Mouse (Mus musculus) heart, embryonic 12.5 days (tissue): ENCODE data around the gene Ssbp3. TPM values are rescaled to one million over a fixed set of nuclear protein-coding genes. Genes with fewer than 3 reads are reported as not detected.

Experiments used
- ATAC-seq: fragments of 200-750 bp; cut with Nextera tagmentation; 2 replicates; pipeline ENCODE4 v1.8.0; 2017; ENCODE audit warnings: moderate TSS enrichment, moderate library complexity; ENCODE audit not compliant: insufficient number of reproducible peaks, low FRiP score
- H3K27ac ChIP-seq: fragments of 300-500 bp; sonication (generic); 2 replicates; pipeline ENCODE4 v1.5.1; 2016; ENCODE audit warnings: mild to moderate bottlenecking, moderate library complexity; ENCODE audit not compliant: poor library complexity, severe bottlenecking
- H3K27me3 ChIP-seq: fragments of 300-500 bp; sonication (generic); replicated peaks from 2 replicates; pipeline ENCODE4 v1.6.1; 2016; ENCODE audit warnings: mild to moderate bottlenecking, moderate library complexity
- H3K36me3 ChIP-seq: fragments of 300-500 bp; sonication (generic); 2 replicates; pipeline ENCODE4 v1.6.1; 2016; ENCODE audit warnings: mild to moderate bottlenecking, moderate library complexity
- H3K4me1 ChIP-seq: fragments of 300-500 bp; sonication (generic); replicated peaks from 2 replicates; pipeline ENCODE4 v1.6.1; 2016; ENCODE audit warnings: mild to moderate bottlenecking
- H3K4me2 ChIP-seq: fragments of 300-500 bp; sonication (generic); 2 replicates; pipeline ENCODE4 v1.6.1; 2016; ENCODE audit warnings: mild to moderate bottlenecking, moderate library complexity
- H3K4me3 ChIP-seq: fragments of 300-500 bp; sonication (generic); 2 replicates; pipeline ENCODE4 v1.5.1; 2016; ENCODE audit warnings: mild to moderate bottlenecking
- H3K9ac ChIP-seq: fragments of 300-500 bp; sonication (generic); 2 replicates; pipeline ENCODE4 v1.6.1; 2016; ENCODE audit warnings: mild to moderate bottlenecking, moderate library complexity
- H3K9me3 ChIP-seq: fragments of 300-500 bp; sonication (generic); replicated peaks from 2 replicates; pipeline ENCODE4 v1.6.1; 2016; ENCODE audit warnings: mild to moderate bottlenecking, moderate library complexity
- WGBS: fragments of 180-500 bp; shearing (Covaris S2); methylation state at CpG from one replicate; pipeline ENCODE4 v1.1.7; 2016; 5-methylcytosine and 5-hydroxymethylcytosine counted together
- polyA plus RNA-seq: library from polyadenylated mRNA; unstranded; fragments of >200 nt; fragmentation: Nextera tagmentation; extraction: Ambion mirVana; gene quantifications from 2 replicates; pipeline ENCODE4 v1.2.1, GENCODE M21; 2016

The Ssbp3 gene
- polyA plus RNA-seq, 1 experiment from 2014 or later = 101 TPM

- no peak for ATAC-seq
- H3K9ac ChIP-seq = no peak overlapping the region
- H3K36me3 ChIP-seq = peaks cover 79% of the 10 kb centered on the region
- no peaks in the 10 kb centered on the region for H3K9me3 ChIP-seq
- 87% methylated on average over 4 of the region's 4 CpGs for WGBS
- no peak overlapping the region for H3K4me2 ChIP-seq
- H3K27me3 ChIP-seq = no peaks in the 10 kb centered on the region
- H3K4me1 ChIP-seq = peaks cover 13% of the 10 kb centered on the region
- no peak overlapping the region for H3K27ac ChIP-seq
- no peak overlapping the region for H3K4me3 ChIP-seq
These were observed 125.2 kb downstream of the Ssbp3 start for GRCm38 (mm10) chr4:107035689-107036088.

DNA sequence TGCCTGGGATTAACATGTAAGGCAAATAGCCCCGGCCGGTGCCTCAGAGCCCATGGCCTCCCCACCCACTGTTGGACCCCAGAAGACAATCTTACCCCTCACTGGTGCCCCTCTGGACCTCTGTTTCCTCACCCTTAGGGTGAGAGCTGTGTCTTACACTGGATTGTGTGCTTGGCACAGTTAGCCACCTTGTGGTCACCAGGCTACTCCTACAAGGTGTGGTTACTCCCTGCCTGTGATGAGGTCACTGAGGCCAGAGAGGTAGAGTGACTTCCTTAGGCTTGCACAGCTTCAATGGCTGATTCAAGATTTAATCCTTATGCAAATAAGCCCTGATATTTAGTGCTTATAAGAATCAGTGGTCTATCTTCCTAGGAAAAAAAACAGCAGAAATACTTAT lies 126.5 kb downstream of the Ssbp3 start:
- ATAC-seq = no peak
- Histone ChIP-seq H3K9me3 (no peaks in the 10 kb centered on the region), H3K27ac (no peak overlapping the region), H3K9ac (no peak overlapping the region), H3K36me3 (peaks cover 84% of the 10 kb centered on the region), H3K4me1 (peaks cover 13% of the 10 kb centered on the region), H3K4me2 (no peak overlapping the region), H3K4me3 (no peak overlapping the region), H3K27me3 (no peaks in the 10 kb centered on the region)
- WGBS = 94% methylated on average over 2 of the region's 2 CpGs

DNA sequence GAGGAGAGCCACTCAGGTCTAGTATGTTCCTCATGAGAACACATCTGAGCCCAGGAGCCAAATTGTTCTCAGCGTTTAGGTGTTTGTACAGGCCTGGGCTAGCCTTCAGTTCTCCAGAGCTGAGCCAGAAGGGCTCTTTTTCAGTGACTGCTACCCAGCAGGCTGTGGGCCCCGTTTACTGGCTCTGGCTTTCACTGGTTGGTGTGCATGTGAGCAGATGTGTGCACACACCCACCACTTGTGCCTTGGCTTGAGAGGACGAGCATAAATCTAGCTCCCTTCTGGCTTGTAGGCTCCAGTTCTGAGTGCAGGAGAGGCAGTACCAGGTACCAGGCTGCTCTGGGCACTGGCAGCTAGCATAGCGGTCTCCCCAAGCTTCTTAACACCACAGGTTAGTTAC lies 127.8 kb downstream of the Ssbp3 start:
- Histone ChIP-seq H3K4me2 (no peak overlapping the region), H3K9ac (no peak overlapping the region), H3K4me1 (peaks cover 13% of the 10 kb centered on the region), H3K36me3 (peaks cover 81% of the 10 kb centered on the region), H3K27me3 (no peaks in the 10 kb centered on the region), H3K4me3 (no peak overlapping the region), H3K27ac (no peak overlapping the region), H3K9me3 (no peaks in the 10 kb centered on the region)
- 86% methylated on average over 4 of the region's 4 CpGs for WGBS
- no peak for ATAC-seq

DNA sequence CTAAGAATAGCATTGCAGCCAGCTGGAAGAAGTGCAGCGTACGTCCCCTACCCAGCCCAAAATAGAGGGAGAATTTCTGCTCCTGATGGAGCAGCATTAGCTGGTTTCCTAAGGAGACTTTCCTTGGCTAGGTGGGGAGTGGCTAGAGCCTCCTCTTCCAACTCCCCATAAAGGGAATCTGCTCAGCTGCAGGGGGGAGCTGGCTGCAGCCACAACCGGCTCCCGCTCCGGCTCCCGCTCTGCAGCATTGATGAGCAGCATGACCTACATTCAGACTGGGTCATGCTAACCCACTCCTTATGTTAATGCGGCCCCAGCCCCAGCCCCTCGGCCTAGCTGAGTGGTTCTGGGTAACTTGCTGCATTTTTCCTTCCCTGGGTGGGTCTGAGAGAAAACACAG lies 128.8 kb downstream of the Ssbp3 start:
- Histone ChIP-seq H3K4me3 (no peak overlapping the region), H3K27ac (0 out of 2 replicates have a peak overlapping the region, but pooled peaks have one; percentile 11), H3K9me3 (no peaks in the 10 kb centered on the region), H3K36me3 (peaks cover 80% of the 10 kb centered on the region), H3K4me1 (peaks cover 13% of the 10 kb centered on the region), H3K4me2 (no peak overlapping the region), H3K27me3 (no peaks in the 10 kb centered on the region), H3K9ac (no peak overlapping the region)
- ATAC-seq = no peak
- WGBS = 62% methylated on average over 8 of the region's 8 CpGs

DNA sequence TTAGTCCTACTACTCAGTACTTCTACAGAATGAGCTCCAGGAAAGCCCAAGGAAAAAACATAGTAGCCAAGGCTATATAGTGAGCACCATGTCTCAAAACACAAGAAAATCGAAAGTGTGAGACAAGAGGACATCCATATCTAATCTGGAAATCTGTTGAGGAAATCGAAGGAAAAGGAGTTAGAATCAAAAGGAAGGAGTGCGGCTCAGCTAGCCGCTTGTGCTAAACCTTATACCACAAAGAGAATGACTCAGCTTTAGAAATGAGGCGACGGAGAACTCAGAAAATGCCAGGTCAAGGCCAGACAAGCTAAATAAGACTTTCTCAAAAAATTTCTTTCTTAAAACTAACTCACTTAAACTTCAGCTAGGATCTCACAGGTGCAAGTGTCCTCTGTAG lies 131.8 kb downstream of the Ssbp3 start:
- no peak overlapping the region for H3K4me3 ChIP-seq
- no peaks in the 10 kb centered on the region for H3K27me3 ChIP-seq
- peaks cover 13% of the 10 kb centered on the region for H3K4me1 ChIP-seq
- peaks cover 83% of the 10 kb centered on the region for H3K36me3 ChIP-seq
- WGBS = 85% methylated on average over 6 of the region's 6 CpGs
- H3K27ac ChIP-seq = no peak overlapping the region
- H3K4me2 ChIP-seq = no peak overlapping the region
- ATAC-seq = no peak
- no peaks in the 10 kb centered on the region for H3K9me3 ChIP-seq
- H3K9ac ChIP-seq = no peak overlapping the region

GRCm38 (mm10) chr4:107045188-107045587 lies 134.7 kb downstream of the Ssbp3 start:
- WGBS = 97% methylated on average over 13 of the region's 13 CpGs
- peaks cover 75% of the 10 kb centered on the region for H3K36me3 ChIP-seq
- H3K9me3 ChIP-seq = no peaks in the 10 kb centered on the region
- H3K4me2 ChIP-seq = no peak overlapping the region
- H3K4me1 ChIP-seq = no peaks in the 10 kb centered on the region
- ATAC-seq = no peak
- H3K27me3 ChIP-seq = no peaks in the 10 kb centered on the region
- no peak overlapping the region for H3K4me3 ChIP-seq
- H3K27ac ChIP-seq = no peak overlapping the region
- H3K9ac ChIP-seq = no peak overlapping the region

- no peak overlapping the region for H3K4me2 ChIP-seq
- no peak for ATAC-seq
- no peak overlapping the region for H3K4me3 ChIP-seq
- WGBS = 91% methylated on average over 5 of the region's 5 CpGs
- no peaks in the 10 kb centered on the region for H3K27me3 ChIP-seq
- no peaks in the 10 kb centered on the region for H3K4me1 ChIP-seq
- peaks cover 56% of the 10 kb centered on the region for H3K36me3 ChIP-seq
- no peak overlapping the region for H3K9ac ChIP-seq
- no peaks in the 10 kb centered on the region for H3K9me3 ChIP-seq
- no peak overlapping the region for H3K27ac ChIP-seq
These were observed 137.3 kb downstream of the Ssbp3 start for GRCm38 (mm10) chr4:107047806-107048205.

GRCm38 (mm10) chr4:107048568-107049162 lies 138.2 kb downstream of the Ssbp3 start:
- WGBS = 91% methylated on average over 11 of the region's 11 CpGs
- Histone ChIP-seq H3K27me3 (no peaks in the 10 kb centered on the region), H3K9me3 (no peaks in the 10 kb centered on the region), H3K4me1 (no peaks in the 10 kb centered on the region), H3K36me3 (peaks cover 51% of the 10 kb centered on the region), H3K9ac (no peak overlapping the region), H3K27ac (no peak overlapping the region), H3K4me3 (no peak overlapping the region), H3K4me2 (no peak overlapping the region)
- no peak for ATAC-seq

GRCm38 (mm10) chr4:107051889-107052288 lies 141.4 kb downstream of the Ssbp3 start:
- Histone ChIP-seq H3K4me2 (no peak overlapping the region), H3K9me3 (no peaks in the 10 kb centered on the region), H3K4me3 (no peak overlapping the region), H3K27ac (no peak overlapping the region), H3K36me3 (peaks cover 37% of the 10 kb centered on the region), H3K27me3 (no peaks in the 10 kb centered on the region), H3K9ac (no peak overlapping the region), H3K4me1 (no peaks in the 10 kb centered on the region)
- ATAC-seq = no peak
- 38% methylated on average over 4 of the region's 4 CpGs for WGBS

- WGBS = 41% methylated on average over 5 of the region's 5 CpGs
- no peak overlapping the region for H3K27ac ChIP-seq
- peaks cover 37% of the 10 kb centered on the region for H3K36me3 ChIP-seq
- no peaks in the 10 kb centered on the region for H3K9me3 ChIP-seq
- no peak overlapping the region for H3K9ac ChIP-seq
- no peaks in the 10 kb centered on the region for H3K27me3 ChIP-seq
- no peak for ATAC-seq
- no peaks in the 10 kb centered on the region for H3K4me1 ChIP-seq
- H3K4me2 ChIP-seq = no peak overlapping the region
- no peak overlapping the region for H3K4me3 ChIP-seq
These were observed 142.6 kb downstream of the Ssbp3 start for GRCm38 (mm10) chr4:107052962-107053553.

GRCm38 (mm10) chr4:107056088-107056487 lies 145.6 kb downstream of the Ssbp3 start:
- H3K27ac ChIP-seq = no peak overlapping the region
- WGBS = 73% methylated on average over 3 of the region's 3 CpGs
- H3K9ac ChIP-seq = no peak overlapping the region

GRCm38 (mm10) chr4:107058346-107058745 lies 147.8 kb downstream of the Ssbp3 start:
- 81% methylated on average over 5 of the region's 5 CpGs for WGBS
- Histone ChIP-seq H3K27me3 (no peaks in the 10 kb centered on the region), H3K36me3 (peaks cover 76% of the 10 kb centered on the region), H3K27ac (no peak overlapping the region), H3K4me3 (no peak overlapping the region), H3K4me1 (no peaks in the 10 kb centered on the region), H3K9ac (no peak overlapping the region), H3K4me2 (no peak overlapping the region), H3K9me3 (no peaks in the 10 kb centered on the region)
- ATAC-seq = no peak

More at GRCm38 (mm10) chr4:107056088-107056487, 145.6 kb downstream of the Ssbp3 start:
- Histone ChIP-seq H3K9me3 (no peaks in the 10 kb centered on the region), H3K36me3 (peaks cover 56% of the 10 kb centered on the region), H3K4me2 (no peak overlapping the region), H3K4me3 (no peak overlapping the region), H3K27me3 (no peaks in the 10 kb centered on the region), H3K4me1 (no peaks in the 10 kb centered on the region)
- ATAC-seq = no peak
